Mouse (Mus musculus) midbrain, embryonic 13.5 days (tissue): Measurements from ENCODE around the gene Taar7f. TPM values are rescaled to one million over a fixed set of nuclear protein-coding genes. Genes with fewer than 3 reads are reported as not detected.
"Not testable (repeated sequence)": the region's sequence is repeated elsewhere in the genome, so short reads cannot be mapped to it uniquely, and the experiment has no call there.

Experiments used
- ATAC-seq: fragments of 200-750 bp; cut with Nextera tagmentation; 2 replicates; pipeline ENCODE4 v1.8.0; 2017; ENCODE audit warnings: mild to moderate bottlenecking, moderate TSS enrichment, moderate library complexity
- H3K27ac ChIP-seq: fragments of 300-500 bp; sonication (generic); 2 replicates; pipeline ENCODE4 v1.5.1; 2015; ENCODE audit warnings: inconsistent platforms, mild to moderate bottlenecking, moderate library complexity
- H3K27me3 ChIP-seq: fragments of 300-500 bp; sonication (generic); 2 replicates; pipeline ENCODE4 v1.6.1; 2015; ENCODE audit warnings: mild to moderate bottlenecking, inconsistent platforms
- H3K36me3 ChIP-seq: fragments of 300-500 bp; sonication (generic); 2 replicates; pipeline ENCODE4 v1.6.1; 2015; ENCODE audit warnings: mild to moderate bottlenecking, inconsistent platforms
- H3K4me1 ChIP-seq: fragments of 300-500 bp; sonication (generic); replicated peaks from 2 replicates; pipeline ENCODE4 v1.6.1; 2015; ENCODE audit warnings: inconsistent platforms
- H3K4me2 ChIP-seq: fragments of 300-500 bp; sonication (generic); replicated peaks from 2 replicates; pipeline ENCODE4 v1.6.1; 2015; ENCODE audit warnings: moderate library complexity, mild to moderate bottlenecking, inconsistent platforms
- H3K4me3 ChIP-seq: fragments of 300-500 bp; sonication (generic); replicated peaks from 2 replicates; pipeline ENCODE4 v1.5.1; 2015; ENCODE audit warnings: mild to moderate bottlenecking, inconsistent platforms
- H3K9ac ChIP-seq: fragments of 300-500 bp; sonication (generic); replicated peaks from 2 replicates; pipeline ENCODE4 v1.6.1; 2015; ENCODE audit warnings: mild to moderate bottlenecking, inconsistent platforms
- H3K9me3 ChIP-seq: fragments of 300-500 bp; sonication (generic); 2 replicates; pipeline ENCODE4 v1.6.1; 2016; ENCODE audit warnings: mild to moderate bottlenecking, inconsistent platforms
- WGBS: fragments of 180-500 bp; shearing (Covaris S2); methylation state at CpG from one replicate; pipeline ENCODE4 v1.1.7; 2015; 5-methylcytosine and 5-hydroxymethylcytosine counted together
- polyA plus RNA-seq: library from polyadenylated mRNA; unstranded; fragments of >200 nt; fragmentation: Nextera tagmentation; extraction: Ambion mirVana; gene quantifications from 2 replicates; pipeline ENCODE4 v1.2.1, GENCODE M21; 2015

The Taar7f gene
- not detected in 2 replicates for polyA plus RNA-seq

GRCm38 (mm10) chr10:24049210-24049609, at the start of gene Taar7f:
Gene Taar7f (plus strand): TSS chr10:24049510.
- Histone ChIP-seq H3K9me3 (no peaks in the 10 kb centered on the region), H3K36me3 (no peaks in the 10 kb centered on the region), H3K4me2 (no peak within 1 kb of the TSS), H3K4me3 (no peak within 1 kb of the TSS), H3K27me3 (no peaks in the 10 kb centered on the region), H3K4me1 (no peaks in the 10 kb centered on the region), H3K9ac (no peak within 1 kb of the TSS), H3K27ac (no peak within 1 kb of the TSS)
- ATAC-seq = no peak

GRCm38 (mm10) chr10:23999639-24000038, 49.7 kb upstream of the Taar7f start, which contains the start of gene Taar7b:
Gene Taar7b (plus strand): TSS chr10:23999939.
- Histone ChIP-seq H3K36me3 (no peaks in the 10 kb centered on the region), H3K4me2 (no peak within 1 kb of the TSS), H3K9me3 (no peaks in the 10 kb centered on the region), H3K27me3 (no peaks in the 10 kb centered on the region), H3K4me1 (no peaks in the 10 kb centered on the region), H3K9ac (no peak within 1 kb of the TSS), H3K27ac (no peak within 1 kb of the TSS), H3K4me3 (no peak within 1 kb of the TSS)
- WGBS = 95% methylated on average over 1 of the region's 1 CpGs
- no peak for ATAC-seq

- Histone ChIP-seq H3K9me3 (no peaks in the 10 kb centered on the region), H3K36me3 (no peaks in the 10 kb centered on the region), H3K4me3 (no peak overlapping the region), H3K4me1 (no peaks in the 10 kb centered on the region), H3K27me3 (no peaks in the 10 kb centered on the region), H3K9ac (no peak overlapping the region), H3K27ac (no peak overlapping the region), H3K4me2 (no peak overlapping the region)
- 71% methylated on average over 1 of the region's 1 CpGs for WGBS
- ATAC-seq = no peak
These were observed 42.9 kb upstream of the Taar7f start for GRCm38 (mm10) chr10:24006442-24006841.

GRCm38 (mm10) chr10:24007034-24007433, 42.3 kb upstream of the Taar7f start:
- Histone ChIP-seq H3K4me2 (no peak overlapping the region), H3K4me3 (no peak overlapping the region), H3K9ac (no peak overlapping the region), H3K9me3 (no peaks in the 10 kb centered on the region), H3K27ac (no peak overlapping the region), H3K4me1 (no peaks in the 10 kb centered on the region), H3K36me3 (no peaks in the 10 kb centered on the region), H3K27me3 (no peaks in the 10 kb centered on the region)
- 72% methylated on average over 2 of the region's 2 CpGs for WGBS
- ATAC-seq = no peak

GRCm38 (mm10) chr10:24008143-24008542, 41.2 kb upstream of the Taar7f start:
- Histone ChIP-seq H3K9me3 (no peaks in the 10 kb centered on the region), H3K36me3 (no peaks in the 10 kb centered on the region), H3K27me3 (no peaks in the 10 kb centered on the region), H3K4me2 (no peak overlapping the region), H3K9ac (no peak overlapping the region), H3K4me3 (no peak overlapping the region), H3K4me1 (no peaks in the 10 kb centered on the region), H3K27ac (no peak overlapping the region)
- WGBS = 89% methylated on average over 1 of the region's 1 CpGs
- no peak for ATAC-seq

- H3K4me2 ChIP-seq = no peak within 1 kb of the TSS
- no peak for ATAC-seq
- no peaks in the 10 kb centered on the region for H3K27me3 ChIP-seq
- H3K4me1 ChIP-seq = no peaks in the 10 kb centered on the region
- no peak within 1 kb of the TSS for H3K27ac ChIP-seq
- H3K9me3 ChIP-seq = no peaks in the 10 kb centered on the region
- no peak within 1 kb of the TSS for H3K4me3 ChIP-seq
- H3K9ac ChIP-seq = no peak within 1 kb of the TSS
- H3K36me3 ChIP-seq = no peaks in the 10 kb centered on the region
These were observed 22.4 kb upstream of the Taar7f start, which contains the start of gene Taar7d for GRCm38 (mm10) chr10:24026922-24027321. Gene Taar7d (plus strand): TSS chr10:24027222.

GRCm38 (mm10) chr10:24031347-24031746, 18.0 kb upstream of the Taar7f start:
- Histone ChIP-seq H3K36me3 (no peaks in the 10 kb centered on the region), H3K9me3 (no peaks in the 10 kb centered on the region), H3K4me2 (no peak overlapping the region), H3K9ac (no peak overlapping the region), H3K4me1 (no peaks in the 10 kb centered on the region), H3K27ac (no peak overlapping the region), H3K27me3 (no peaks in the 10 kb centered on the region), H3K4me3 (no peak overlapping the region)
- no peak for ATAC-seq

GRCm38 (mm10) chr10:24037314-24037713, 12.0 kb upstream of the Taar7f start, which contains the start of gene Taar7e:
Gene Taar7e (plus strand): TSS chr10:24037614.
- H3K27me3 ChIP-seq = no peaks in the 10 kb centered on the region
- no peak within 1 kb of the TSS for H3K27ac ChIP-seq
- no peak within 1 kb of the TSS for H3K4me3 ChIP-seq
- no peaks in the 10 kb centered on the region for H3K36me3 ChIP-seq
- no peaks in the 10 kb centered on the region for H3K9me3 ChIP-seq
- H3K4me2 ChIP-seq = no peak within 1 kb of the TSS
- H3K9ac ChIP-seq = no peak within 1 kb of the TSS
- no peak for ATAC-seq
- no peaks in the 10 kb centered on the region for H3K4me1 ChIP-seq
- WGBS = 90% methylated on average over 2 of the region's 2 CpGs

- Histone ChIP-seq H3K4me3 (no peak overlapping the region), H3K4me2 (no peak overlapping the region), H3K27ac (no peak overlapping the region), H3K27me3 (no peaks in the 10 kb centered on the region), H3K36me3 (no peaks in the 10 kb centered on the region), H3K9ac (no peak overlapping the region), H3K9me3 (no peaks in the 10 kb centered on the region), H3K4me1 (no peaks in the 10 kb centered on the region)
- ATAC-seq = no peak
- 77% methylated on average over 2 of the region's 2 CpGs for WGBS
These were observed 9.0 kb upstream of the Taar7f start for GRCm38 (mm10) chr10:24040120-24040869.

- Histone ChIP-seq H3K27me3 (no peaks in the 10 kb centered on the region), H3K4me1 (no peaks in the 10 kb centered on the region), H3K4me2 (no peak overlapping the region), H3K27ac (no peak overlapping the region), H3K36me3 (no peaks in the 10 kb centered on the region), H3K9ac (no peak overlapping the region), H3K4me3 (no peak overlapping the region), H3K9me3 (no peaks in the 10 kb centered on the region)
- no peak for ATAC-seq
- 76% methylated on average over 5 of the region's 5 CpGs for WGBS
These were observed 2.7 kb downstream of the Taar7f start for GRCm38 (mm10) chr10:24052039-24052438.

- Histone ChIP-seq H3K4me2 (no peak overlapping the region), H3K4me3 (no peak overlapping the region), H3K27me3 (no peaks in the 10 kb centered on the region), H3K4me1 (no peaks in the 10 kb centered on the region), H3K27ac (no peak overlapping the region), H3K9ac (no peak overlapping the region), H3K9me3 (no peaks in the 10 kb centered on the region), H3K36me3 (no peaks in the 10 kb centered on the region)
- WGBS = 94% methylated on average over 3 of the region's 3 CpGs
- ATAC-seq = no peak
These were observed 9.7 kb downstream of the Taar7f start for GRCm38 (mm10) chr10:24058986-24059385.

- not testable (repeated sequence) for H3K4me3 ChIP-seq, H3K27me3 ChIP-seq, H3K4me2 ChIP-seq, H3K36me3 ChIP-seq, H3K4me1 ChIP-seq, H3K9ac ChIP-seq, H3K9me3 ChIP-seq, ATAC-seq, H3K27ac ChIP-seq
- 49% methylated on average over 2 of the region's 2 CpGs for WGBS
These were observed 25.4 kb downstream of the Taar7f start for GRCm38 (mm10) chr10:24074751-24075150.

- H3K9ac ChIP-seq, H3K4me3 ChIP-seq, H3K4me1 ChIP-seq, H3K27ac ChIP-seq, H3K27me3 ChIP-seq, H3K36me3 ChIP-seq, H3K4me2 ChIP-seq, ATAC-seq, H3K9me3 ChIP-seq: not testable (repeated sequence)
- WGBS = 85% methylated on average over 2 of the region's 4 CpGs
These were observed 26.9 kb downstream of the Taar7f start, which contains the start of gene Taar8a for GRCm38 (mm10) chr10:24076200-24076599. Gene Taar8a (plus strand): TSS chr10:24076500.
